Mouse (Mus musculus): ENCODE data around the gene Gpd2.

- TF ChIP-seq CTCF (conservative IDR thresholded peaks at IDR 0.05 in 1 of 2, IDR thresholded peaks at IDR 0.05 in 1 of 2; ENCODE audit: low read depth in 2 of 2, low read length in 2 of 2): no peak
- no peak for TF ChIP-seq MAX (IDR thresholded peaks at IDR 0.05; ENCODE audit: low read length)
- no peak for TF ChIP-seq POLR2A (IDR thresholded peaks at IDR 0.05; ENCODE audit: low read depth, low read length)
- TF ChIP-seq UBTF (IDR thresholded peaks at IDR 0.05; ENCODE audit: low read depth, low read length): no peak
- no peak for TF ChIP-seq GABPA (IDR thresholded peaks at IDR 0.05; ENCODE audit: insufficient replicate concordance, low read depth, low read length)
Measured at GRCm38 (mm10) chr2:57236246-57236645, 1.2 kb upstream of the Gpd2 start.
